Mouse (Mus musculus) WW6 (cell line): ENCODE results near the gene Rnf166.

ENCODE experiments used
- DNase-seq: peaks from one replicate; pipeline ENCODE4 v3.0.0-alpha.2; 2013; ENCODE audit warnings: low read depth, low spot score

Rnf166 gene

GRCm38 (mm10) chr8:122439336-122439735 is 36.5 kb downstream of the Rnf166 start:
- DNase-seq, result no peak

- no peak for DNase-seq
Observed at GRCm38 (mm10) chr8:122437708-122438331, 38.0 kb downstream of the Rnf166 start.

GRCm38 (mm10) chr8:122436586-122437125 is 39.2 kb downstream of the Rnf166 start:
- DNase-seq, result no peak

GRCm38 (mm10) chr8:122436146-122436545 is 39.7 kb downstream of the Rnf166 start:
- no peak for DNase-seq

GRCm38 (mm10) chr8:122435375-122435774 is 40.5 kb downstream of the Rnf166 start:
- DNase-seq, result no peak

GRCm38 (mm10) chr8:122433269-122433905 is 42.5 kb downstream of the Rnf166 start:
- DNase-seq, result no peak

GRCm38 (mm10) chr8:122432443-122433268 is 43.2 kb downstream of the Rnf166 start, which contains the start of gene Cyba:
Gene Cyba, minus strand, starts transcription at chr8:122432930.
- DNase-seq, result no peak

GRCm38 (mm10) chr8:122431694-122432442 is 44.0 kb downstream of the Rnf166 start:
- DNase-seq, result no peak

GRCm38 (mm10) chr8:122430646-122431045 is 45.2 kb downstream of the Rnf166 start:
- no peak for DNase-seq

- no peak for DNase-seq
Observed at GRCm38 (mm10) chr8:122430058-122430636, 45.7 kb downstream of the Rnf166 start.

- no peak for DNase-seq
Observed at GRCm38 (mm10) chr8:122428163-122428562, 47.7 kb downstream of the Rnf166 start.

- no peak for DNase-seq
Observed at GRCm38 (mm10) chr8:122427607-122428006, 48.3 kb downstream of the Rnf166 start.

GRCm38 (mm10) chr8:122426145-122426544 is 49.7 kb downstream of the Rnf166 start:
- DNase-seq, result no peak

- DNase-seq, result no peak
Observed at GRCm38 (mm10) chr8:122423659-122424058, 52.2 kb downstream of the Rnf166 start.

- DNase-seq, result no peak
Observed at GRCm38 (mm10) chr8:122423217-122423616, 52.6 kb downstream of the Rnf166 start.

GRCm38 (mm10) chr8:122421376-122422070 is 54.3 kb downstream of the Rnf166 start, which contains the start of gene Il17c:
Gene Il17c, plus strand, starts transcription at chr8:122422020.
- no peak for DNase-seq

- DNase-seq, result no peak
Observed at GRCm38 (mm10) chr8:122419881-122420555, 55.8 kb downstream of the Rnf166 start.
